13 mouse cellular contexts compared by ENCODE assay signal in genomic region chr16:50147900-50148299, GRCm38 (mm10).
A peak's percentile ranks its signal among the peaks of the same experiment; 100 is the strongest.
DNase-seq lines count a peak whose midpoint lies in the region; ATAC-seq and TF ChIP-seq lines count a peak whose summit lies in the region.
"Had no signal": no experiment of that assay in that cellular context is flagged by ENCODE, and none has a peak within 500 bp of the region (broad histone marks: within the 10 kb centered on the region; RNA-seq: fewer than 3 reads in every experiment).

No protein-coding gene starts in this region.

- H3K4me2 ChIP-seq in hindbrain, postnatal 0 days (ENCODE audit: low read depth, low read length), result no peak overlapping the region

- no peak for TF ChIP-seq CTCF in hindbrain, postnatal 0 days (IDR thresholded peaks at IDR 0.05; ENCODE audit: low read depth)

- no peaks in the 10 kb centered on the region for H3K27me3 ChIP-seq in hindbrain, postnatal 0 days (ENCODE audit: insufficient read depth, low read length)
- H3K27me3 ChIP-seq in hindbrain, embryonic 10.5 days (ENCODE audit: insufficient read depth, poor library complexity, severe bottlenecking), result no peaks in the 10 kb centered on the region
- H3K27me3 ChIP-seq: CH12.LX had no signal

- H3K4me3 ChIP-seq in hindbrain, postnatal 0 days (ENCODE audit: low read length), result no peak overlapping the region
- no peak overlapping the region for H3K4me3 ChIP-seq in hindbrain, embryonic 10.5 days

- no peaks in the 10 kb centered on the region for H3K36me3 ChIP-seq in hindbrain, postnatal 0 days (ENCODE audit: insufficient read depth, low read length)
- H3K36me3 ChIP-seq in hindbrain, embryonic 10.5 days, result no peaks in the 10 kb centered on the region

- ATAC-seq in hindbrain, postnatal 0 days, result peak; percentile 85
- no peak for ATAC-seq in activated CD4-positive, CD25-positive, alpha-beta regulatory T cell, adult 4 months
- ATAC-seq: lung, postnatal 0 days had no signal

- H3K27ac ChIP-seq in hindbrain, postnatal 0 days, result no peak overlapping the region
- H3K27ac ChIP-seq in hindbrain, embryonic 10.5 days, result no peak overlapping the region

- WGBS in hindbrain, postnatal 0 days, result 31% methylated on average over 2 of the region's 2 CpGs
- 89% methylated on average over 2 of the region's 2 CpGs for WGBS in hindbrain, embryonic 10.5 days

- DNase-seq in hindbrain, postnatal 0 days (ENCODE audit: low spot score), result peak; percentile 69
- DNase-seq in hindbrain, embryonic 10.5 days (ENCODE audit: low spot score), result no peak
- DNase-seq in brain, embryonic 18.5 days (ENCODE audit: low read depth, low spot score), result peak; percentile 39
- DNase-seq in cerebellum, adult 8-10 months, result peak; percentile 7
- DNase-seq in layer of hippocampus, adult 9-11 months, result peak; percentile 26
- no peak for DNase-seq in liver
- DNase-seq in yolk sac, embryonic 10.5 days (ENCODE audit: low spot score), result no peak
- DNase-seq: adrenal gland, postnatal 36 days; heart, adult 18-20 months; kidney, postnatal 4 days had no signal

- no peak overlapping the region for H3K9ac ChIP-seq in hindbrain, postnatal 0 days (replicated peaks; ENCODE audit: low read length)

- no peaks in the 10 kb centered on the region for H3K4me1 ChIP-seq in hindbrain, postnatal 0 days (ENCODE audit: insufficient read depth, low read length)
- no peaks in the 10 kb centered on the region for H3K4me1 ChIP-seq in hindbrain, embryonic 10.5 days (replicated peaks)

- H3K9me3 ChIP-seq in hindbrain, postnatal 0 days (ENCODE audit: low read length), result no peaks in the 10 kb centered on the region
- H3K9me3 ChIP-seq in hindbrain, embryonic 10.5 days, result peaks cover 7% of the 10 kb centered on the region; the same call in 1 of the 2 replicates

Comparison
In these comparisons a context has a peak if more than half of its experiments do, and no peak if none do; other contexts are left out.
1. DNase-seq: peak in hindbrain, postnatal 0 days (single experiment), brain, embryonic 18.5 days (single experiment), cerebellum, adult 8-10 months (single experiment) and layer of hippocampus, adult 9-11 months (single experiment); none in hindbrain, embryonic 10.5 days (single experiment), liver (single experiment) and yolk sac, embryonic 10.5 days (single experiment).